Mouse (Mus musculus) adipose tissue, adult 10 weeks (tissue): ENCODE data around the gene Gm21860. TPM values are rescaled to one million over a fixed set of nuclear protein-coding genes. Genes with fewer than 3 reads are reported as not detected.

Source experiments
- polyA plus RNA-seq: library from polyadenylated mRNA; stranded (reverse); fragments of 350-450 nt; fragmentation: Illumina TruSeq; extraction: RNeasy Lipid Tissue Mini Kit (QIAGEN cat#74804); gene quantifications from one replicate; pipeline ENCODE4 v1.2.3, GENCODE M21; 2014; ENCODE audit warnings: low read depth, low replicate concordance

Gene Gm21860
- polyA plus RNA-seq: not detected

DNA sequence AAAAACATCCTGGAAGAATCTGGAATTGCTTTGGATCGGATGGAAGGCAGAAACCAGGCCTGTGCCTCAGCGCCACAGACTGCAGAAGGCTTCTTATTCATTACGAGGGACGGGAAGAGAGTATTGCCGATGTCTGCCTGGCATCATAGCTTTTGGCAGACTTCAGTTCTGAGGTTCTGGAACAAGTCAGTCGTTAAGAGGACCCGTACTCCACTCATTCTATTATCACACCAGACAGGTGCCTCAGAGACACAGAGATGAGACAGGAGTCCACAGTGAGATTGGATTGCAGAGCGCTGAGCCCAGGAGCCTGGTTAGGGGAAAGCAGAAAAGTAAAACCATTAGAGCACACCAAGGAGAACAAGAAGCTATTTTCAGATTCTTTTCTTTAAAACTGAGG lies at the start of gene Gm21860:
TSS of gene Gm21860 (minus strand) at position 101 of the 400 bp plus-strand sequence.

DNA sequence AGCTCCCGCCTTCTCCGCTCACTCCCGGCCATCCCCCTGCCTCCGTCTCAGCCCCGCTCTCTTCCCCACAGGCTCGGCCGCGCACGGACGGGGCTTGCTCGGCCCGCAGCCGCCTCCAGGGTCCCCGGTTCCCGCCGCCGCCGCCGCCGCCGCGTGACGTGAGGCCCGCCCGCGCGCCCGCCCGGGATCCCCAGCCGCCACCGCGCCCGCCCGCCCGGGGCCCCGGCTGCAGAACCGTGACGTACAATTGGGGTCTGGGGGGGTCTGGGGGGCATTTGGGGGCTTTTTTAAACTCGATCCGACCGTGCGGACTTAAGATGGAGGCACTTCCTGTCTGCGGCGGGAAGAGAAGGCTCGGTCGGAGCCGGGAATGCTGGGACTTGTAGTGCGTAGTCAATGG lies 29.8 kb upstream of the Gm21860 start, which contains the start of gene Gm47283:
TSS of gene Gm47283 (plus strand) at position 301 of the 400 bp plus-strand sequence.

Other genes with a start within 250 kb of the Gm21860 start
- gene Gm47283, start 29.9 kb upstream of the Gm21860 start, polyA plus RNA-seq: not detected
- gene Gm21748, start 84.4 kb upstream of the Gm21860 start, polyA plus RNA-seq: not detected